Mouse (Mus musculus) CD8-positive naive resting alpha-beta T cell, adult 2 months (primary cell): ENCODE measurements at regions not wholly inside any gene's neighbourhood (a gene's known extent, or its start where the extent isn't known, plus 50 kb on each side); places are given as distances from the start of the nearest gene placed in this dataset.
"Not testable (repeated sequence)": the region's sequence is repeated elsewhere in the genome, so short reads cannot be mapped to it uniquely, and the experiment has no call there.

Experiments
- DNase-seq, 2 experiments: peaks; one replicate each; pipeline ENCODE4 v3.0.0; 2022; ENCODE audit warnings: low read depth in 2 of 2, low spot score in 2 of 2

DNA sequence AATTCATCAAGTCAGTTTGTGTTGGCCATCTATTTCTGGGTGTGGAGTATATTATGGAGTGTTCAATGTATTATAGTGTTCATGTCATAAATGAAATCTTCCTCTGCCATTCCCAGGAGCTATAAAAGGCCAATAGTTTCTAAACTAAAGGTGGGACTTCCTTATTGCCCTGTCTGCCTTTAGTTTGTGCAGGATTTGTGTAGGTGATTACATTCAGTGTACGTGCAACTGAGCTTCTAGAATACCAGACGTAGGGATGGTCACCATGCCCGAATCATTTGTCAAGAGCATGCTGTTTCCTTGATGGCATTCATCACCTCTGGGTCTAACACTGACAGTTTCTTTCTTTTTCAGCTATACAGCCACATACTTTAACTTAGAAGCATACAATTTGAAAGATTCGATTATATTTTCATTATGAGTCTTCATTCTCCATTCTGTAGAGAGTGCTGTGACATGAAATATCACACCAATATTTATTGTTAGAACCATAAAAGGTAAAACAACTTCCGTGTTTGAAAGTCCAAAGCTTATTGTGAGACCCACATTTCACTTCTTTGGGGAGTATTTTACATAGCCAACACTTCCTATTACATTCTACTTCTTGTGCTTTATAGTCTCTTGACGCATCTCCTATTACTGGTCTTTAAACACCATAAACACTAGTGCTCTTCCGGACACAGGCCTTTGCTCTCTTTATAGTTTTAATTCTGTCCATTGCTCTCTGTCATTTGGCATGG, 494.1 kb upstream of the Klf6 start:
- DNase-seq: no peak

- no peak for DNase-seq
These were observed 491.3 kb upstream of the Klf6 start for GRCm38 (mm10) chr13:5370007-5370406.

DNA sequence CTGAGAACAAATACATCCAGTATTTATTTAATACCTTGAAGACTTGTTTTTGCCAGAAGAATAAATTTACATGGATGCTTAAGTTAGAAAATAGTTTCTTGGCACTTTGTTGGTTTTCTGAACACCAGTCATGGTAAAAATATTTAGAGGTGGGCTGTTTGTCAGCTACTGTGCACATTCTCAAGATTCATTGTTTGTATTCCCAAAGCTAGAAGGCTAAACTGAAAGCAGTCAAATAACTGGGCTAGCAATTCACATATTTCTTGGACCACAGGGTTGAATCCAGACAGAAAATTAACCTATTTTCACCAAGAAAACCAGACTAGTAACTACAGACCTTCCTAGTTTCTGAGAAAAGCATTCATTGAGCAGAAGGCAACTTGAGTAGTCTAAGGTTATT, 488.1 kb upstream of the Klf6 start:
- DNase-seq: no peak

- DNase-seq: no peak
These were observed 453.0 kb upstream of the Klf6 start for GRCm38 (mm10) chr13:5408226-5408804.

- no peak for DNase-seq
These were observed 449.2 kb upstream of the Klf6 start for GRCm38 (mm10) chr13:5412052-5412451.

DNA sequence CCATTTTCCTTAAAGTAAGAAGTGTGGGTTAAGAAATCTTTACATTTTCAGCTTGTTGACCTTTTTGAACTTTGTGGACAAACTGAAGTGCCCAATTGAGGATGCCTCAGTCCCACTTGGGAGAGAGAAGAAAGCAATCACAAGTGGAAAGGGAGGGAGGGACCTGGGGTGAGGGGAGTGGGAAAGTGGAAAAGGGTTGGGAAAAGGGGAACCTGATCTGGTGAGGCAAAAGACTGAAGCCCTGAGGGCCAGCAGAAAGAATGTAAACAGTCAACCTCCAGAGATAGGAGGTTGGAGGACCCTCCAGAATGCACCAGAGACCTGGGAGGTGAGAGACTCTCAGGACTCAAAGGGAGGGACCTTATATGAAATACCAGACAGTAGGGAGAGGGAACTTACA, 448.3 kb upstream of the Klf6 start:
- not testable (repeated sequence) for DNase-seq

DNA sequence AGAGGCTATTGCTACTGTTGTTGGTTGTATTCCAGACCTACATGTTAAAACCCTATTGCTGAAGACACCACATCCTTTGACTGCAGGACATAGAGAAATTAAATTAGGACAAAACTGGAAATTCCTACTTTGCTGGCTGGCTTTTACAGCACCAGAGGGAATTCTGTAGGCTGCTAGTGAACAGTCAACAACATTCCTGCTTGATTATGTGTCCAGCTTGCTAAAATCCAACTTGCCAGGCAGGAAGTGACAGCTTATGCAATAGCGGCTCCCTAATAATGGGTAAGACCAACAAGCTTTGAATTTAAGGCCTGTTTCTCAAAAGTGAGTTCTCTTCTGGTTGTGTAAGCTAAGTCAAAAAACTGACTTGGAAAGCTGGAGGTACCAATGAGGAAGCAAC, 437.2 kb upstream of the Klf6 start:
- no peak for DNase-seq

DNA sequence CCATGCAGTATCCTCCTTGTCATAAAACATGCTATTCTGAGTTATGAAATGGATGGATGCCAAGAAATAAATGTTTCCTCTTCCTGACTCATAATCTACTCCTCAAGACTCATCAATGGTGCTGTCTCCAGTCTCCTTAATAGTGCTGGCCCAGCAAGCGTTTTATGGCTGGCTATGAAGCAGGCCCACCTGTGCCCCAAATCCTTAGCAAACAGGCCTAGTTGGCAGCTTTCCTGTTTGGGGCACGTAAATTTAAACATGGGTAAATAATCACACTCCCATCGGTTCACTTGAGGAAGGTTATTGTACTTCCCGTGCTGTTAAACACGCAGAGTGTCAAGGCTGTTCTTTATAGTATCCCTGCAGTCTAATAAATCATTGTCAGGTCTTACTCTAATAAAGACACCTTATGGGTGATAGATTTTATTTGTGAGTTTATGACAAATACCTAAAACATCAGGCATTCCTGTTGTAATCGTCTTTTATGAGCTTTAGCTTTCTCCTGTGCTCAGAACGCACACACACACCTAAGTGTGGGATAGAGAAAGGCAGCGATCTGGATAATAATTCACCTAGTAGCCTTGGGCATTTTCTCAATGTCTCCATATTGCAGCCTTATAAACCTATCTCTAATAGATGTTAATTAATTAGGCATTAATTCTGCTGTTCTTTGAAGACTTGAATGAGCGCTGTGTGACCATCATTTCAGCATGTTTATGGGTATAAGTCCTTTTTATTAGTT, 435.6 kb upstream of the Klf6 start:
- no peak for DNase-seq

DNA sequence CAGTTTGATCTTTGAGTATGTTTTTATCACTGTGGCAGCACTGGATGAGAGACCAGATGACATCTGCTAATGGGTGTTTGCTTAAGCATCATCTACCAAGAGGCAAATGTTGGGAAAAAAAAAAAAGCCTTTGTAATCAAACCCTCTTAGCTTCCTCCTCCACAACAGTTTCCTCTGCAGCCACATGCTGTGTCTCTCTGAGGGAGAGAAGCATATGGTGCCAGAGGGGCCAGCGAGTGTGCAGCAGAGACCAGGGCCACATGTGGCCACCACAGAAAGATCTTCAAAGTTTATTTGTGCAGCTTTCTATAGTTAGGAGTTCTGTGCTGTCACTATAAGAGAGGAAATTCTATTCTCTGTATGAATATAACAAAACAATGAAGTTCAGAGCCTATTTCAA, 427.6 kb upstream of the Klf6 start:
- no peak for DNase-seq

- DNase-seq: no peak
These were observed 426.2 kb upstream of the Klf6 start for GRCm38 (mm10) chr13:5435131-5435530.

DNA sequence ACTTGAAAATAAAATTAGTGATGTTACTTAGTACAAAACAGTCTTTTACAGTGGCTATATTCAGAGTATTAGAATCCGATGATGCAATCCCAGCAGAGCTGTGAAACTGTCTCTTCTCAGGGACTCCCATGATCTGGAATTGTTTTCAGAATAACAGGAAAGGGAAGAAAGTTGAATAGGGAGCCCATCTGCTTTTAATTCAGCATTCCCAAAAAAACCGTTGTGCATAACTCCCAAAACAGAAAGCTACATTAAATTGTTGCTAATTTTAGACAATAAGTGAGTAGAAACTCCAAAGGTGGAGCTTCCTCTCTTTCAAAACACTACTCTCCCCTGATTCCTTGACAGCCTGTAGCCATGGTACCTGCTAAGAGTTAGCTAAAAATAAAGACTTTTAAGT, 425.1 kb upstream of the Klf6 start:
- DNase-seq: no peak

- no peak for DNase-seq
These were observed 420.8 kb upstream of the Klf6 start for GRCm38 (mm10) chr13:5440454-5440853.

DNA sequence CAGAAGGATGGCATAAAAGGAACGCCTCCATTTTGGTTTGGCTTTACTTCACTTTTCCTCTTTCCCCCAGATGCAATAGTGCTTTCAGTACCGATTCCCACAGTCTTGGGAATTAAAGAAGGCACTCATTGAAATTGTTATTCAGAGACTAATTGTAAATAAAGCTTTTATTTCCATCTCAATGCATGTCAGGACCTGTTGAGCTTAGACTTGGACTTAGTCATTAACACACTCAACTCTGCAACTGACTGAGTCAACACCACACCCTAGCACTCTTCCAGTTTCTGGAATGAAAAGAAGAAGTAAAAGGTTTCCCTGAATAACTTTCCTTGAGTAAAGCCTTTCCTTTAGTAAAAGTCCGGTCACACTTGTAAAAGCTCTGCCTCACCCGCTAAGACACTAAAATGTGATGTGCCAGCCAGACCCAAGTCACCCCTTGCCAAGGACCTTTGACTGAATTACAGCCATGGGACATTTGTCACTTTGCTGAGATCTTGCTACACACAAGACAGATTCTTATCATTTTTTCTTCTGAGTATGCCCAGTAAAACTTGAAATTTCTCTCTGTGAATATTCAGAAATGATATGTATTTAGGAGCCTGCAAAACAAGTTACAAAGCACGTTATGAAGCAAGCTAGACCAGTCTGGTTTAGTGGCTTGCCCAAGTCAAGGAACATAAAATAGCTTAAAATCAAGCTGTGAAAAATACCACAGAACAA, 416.4 kb upstream of the Klf6 start:
- DNase-seq: no peak

DNA sequence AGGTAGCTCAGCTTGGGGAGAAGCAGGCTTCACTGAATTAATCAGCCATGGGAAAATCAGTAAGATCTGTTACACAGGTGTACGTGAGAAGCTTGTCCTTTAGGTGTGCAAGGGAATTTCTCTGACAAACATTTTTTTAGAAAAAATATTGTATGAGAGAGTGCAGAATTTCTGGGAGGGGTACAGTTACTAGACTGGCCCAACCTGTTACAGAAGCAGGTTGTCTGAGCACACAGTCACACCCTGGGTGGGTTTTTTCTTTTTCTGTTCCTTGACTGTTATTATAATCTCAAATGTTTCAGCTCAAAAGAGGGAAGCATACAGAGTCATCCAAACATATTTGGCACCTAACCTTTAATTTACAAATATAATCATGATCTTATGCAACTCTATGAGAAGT, 412.7 kb upstream of the Klf6 start:
- DNase-seq: no peak

DNA sequence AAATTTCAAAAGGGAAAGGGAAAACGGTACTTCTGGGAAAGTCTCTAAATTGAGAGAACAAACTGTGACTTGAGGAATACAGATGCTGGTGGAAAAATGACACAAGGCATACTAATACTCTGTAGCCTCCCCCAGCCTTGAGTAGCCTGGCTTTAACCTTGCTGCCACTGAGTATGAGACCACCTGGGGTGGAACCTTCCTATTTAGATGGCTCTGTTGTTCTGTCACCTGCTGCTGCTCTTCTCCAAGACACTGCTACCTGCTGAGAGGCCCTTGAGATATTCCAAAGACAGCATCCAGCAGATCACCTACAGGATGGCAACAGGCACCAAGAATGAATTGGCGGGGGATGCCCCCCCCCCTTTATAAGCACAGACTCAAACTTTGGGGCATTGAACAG, 380.5 kb upstream of the Klf6 start:
- DNase-seq: no peak

GRCm38 (mm10) chr13:5492266-5492665, 369.0 kb upstream of the Klf6 start:
- no peak for DNase-seq

- no peak for DNase-seq
These were observed 363.7 kb upstream of the Klf6 start for GRCm38 (mm10) chr13:5497535-5497934.

- no peak for DNase-seq
These were observed 349.5 kb upstream of the Klf6 start for GRCm38 (mm10) chr13:5511784-5512183.

- DNase-seq: no peak
These were observed 345.7 kb upstream of the Klf6 start for GRCm38 (mm10) chr13:5515552-5515951.

DNA sequence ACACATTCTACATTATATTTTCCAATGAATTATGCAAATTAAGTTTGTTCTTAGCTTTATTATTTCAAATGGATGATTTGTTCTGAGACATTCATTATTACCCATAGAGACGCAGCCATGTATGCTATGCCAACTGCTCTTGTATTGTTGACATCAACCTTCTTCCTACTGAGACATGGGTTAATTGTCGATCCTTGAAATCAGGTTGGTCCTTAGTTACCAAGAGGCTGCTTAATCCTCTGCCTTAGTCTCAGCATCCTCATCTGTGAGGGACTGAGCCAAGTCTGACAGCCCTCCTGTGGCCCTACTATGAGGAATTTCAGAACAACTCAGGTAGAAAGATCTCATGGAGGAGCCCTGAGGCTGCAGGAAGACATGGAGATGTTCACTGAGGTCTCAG, 345.2 kb upstream of the Klf6 start:
- no peak for DNase-seq

DNA sequence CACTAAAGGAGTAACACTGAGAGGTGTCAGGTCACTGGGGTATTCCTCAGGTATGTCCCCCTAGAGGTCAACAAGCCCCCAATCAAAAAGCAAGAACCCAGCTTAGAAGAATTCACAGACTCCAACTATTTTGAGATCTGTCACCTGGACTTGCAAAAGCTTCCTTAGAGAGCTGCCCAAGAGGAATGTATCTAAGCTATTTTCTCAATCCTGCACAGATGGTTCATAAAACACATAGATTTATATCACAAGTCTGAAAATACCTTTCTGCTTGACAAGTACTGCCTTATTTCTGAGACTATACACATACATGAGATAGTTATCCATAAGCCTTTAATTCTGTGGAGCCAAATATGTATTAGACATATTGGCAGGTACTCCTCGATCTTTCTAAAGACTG, 342.1 kb upstream of the Klf6 start:
- no peak for DNase-seq

- DNase-seq: no peak
These were observed 341.7 kb upstream of the Klf6 start for GRCm38 (mm10) chr13:5519600-5519999.
